Mouse (Mus musculus) liver, embryonic 12.5 days (tissue): Measurements from ENCODE around the gene S100a13. TPM values are rescaled to one million over a fixed set of nuclear protein-coding genes. Genes with fewer than 3 reads are reported as not detected.

Experiments used
- ATAC-seq: fragments of 200-750 bp; cut with Nextera tagmentation; 2 replicates; pipeline ENCODE4 v1.8.0; 2017; ENCODE audit warnings: moderate number of reproducible peaks, mild to moderate bottlenecking, moderate library complexity
- H3K27ac ChIP-seq: fragments of 300-500 bp; sonication (generic); 2 replicates; pipeline ENCODE4 v1.5.1; 2016; ENCODE audit warnings: mild to moderate bottlenecking
- H3K27me3 ChIP-seq: fragments of 300-500 bp; sonication (generic); replicated peaks from 2 replicates; pipeline ENCODE4 v1.6.1; 2016; ENCODE audit warnings: mild to moderate bottlenecking, moderate library complexity
- H3K36me3 ChIP-seq: fragments of 300-500 bp; sonication (generic); 2 replicates; pipeline ENCODE4 v1.6.1; 2016; ENCODE audit warnings: mild to moderate bottlenecking, moderate library complexity
- H3K4me1 ChIP-seq: fragments of 300-500 bp; sonication (generic); 2 replicates; pipeline ENCODE4 v1.6.1; 2016
- H3K4me2 ChIP-seq: fragments of 300-500 bp; sonication (generic); 2 replicates; pipeline ENCODE4 v1.6.1; 2016; ENCODE audit warnings: mild to moderate bottlenecking, moderate library complexity
- H3K4me3 ChIP-seq: fragments of 300-500 bp; sonication (generic); 2 replicates; pipeline ENCODE4 v1.5.1; 2016; ENCODE audit warnings: mild to moderate bottlenecking, moderate library complexity
- H3K9ac ChIP-seq: fragments of 300-500 bp; sonication (generic); 2 replicates; pipeline ENCODE4 v1.6.1; 2016; ENCODE audit warnings: mild to moderate bottlenecking, moderate library complexity
- H3K9me3 ChIP-seq: fragments of 300-500 bp; sonication (generic); replicated peaks from 2 replicates; pipeline ENCODE4 v1.6.1; 2016; ENCODE audit warnings: mild to moderate bottlenecking, moderate library complexity
- WGBS: fragments of 180-500 bp; shearing (Covaris S2); methylation state at CpG from one replicate; pipeline ENCODE4 v1.1.7; 2016; ENCODE audit not compliant: insufficient replicate concordance; 5-methylcytosine and 5-hydroxymethylcytosine counted together
- polyA plus RNA-seq: library from polyadenylated mRNA; unstranded; fragments of >200 nt; fragmentation: Nextera tagmentation; extraction: Ambion mirVana; gene quantifications from 2 replicates; pipeline ENCODE4 v1.2.1, GENCODE M21; 2016

The S100a13 gene
- polyA plus RNA-seq, 1 experiment from 2014 or later = 20.4 TPM

- H3K9me3 ChIP-seq = no peaks in the 10 kb centered on the region
- peak overlapping the region; percentile 84 for H3K4me2 ChIP-seq
- peaks cover 44% of the 10 kb centered on the region for H3K4me1 ChIP-seq
- WGBS = 12% methylated on average over 2 of the region's 2 CpGs
- H3K36me3 ChIP-seq = peaks cover 36% of the 10 kb centered on the region
- peak overlapping the region; percentile 75 for H3K27ac ChIP-seq
- H3K9ac ChIP-seq = peak overlapping the region; percentile 44; the same call in 1 of the 2 replicates
- ATAC-seq = no peak
- H3K4me3 ChIP-seq = peak overlapping the region; percentile 97
- H3K27me3 ChIP-seq = peaks cover 23% of the 10 kb centered on the region
These were observed 4.5 kb upstream of the S100a13 start for GRCm38 (mm10) chr3:90509747-90510123.

- H3K27me3 ChIP-seq = peaks cover 23% of the 10 kb centered on the region
- H3K4me2 ChIP-seq = no peak overlapping the region
These were observed 2.0 kb upstream of the S100a13 start for GRCm38 (mm10) chr3:90512276-90512675.

GRCm38 (mm10) chr3:90512948-90513642 lies 1.1 kb upstream of the S100a13 start:
- 64% methylated on average over 9 of the region's 9 CpGs for WGBS

More at GRCm38 (mm10) chr3:90512276-90512675, 2.0 kb upstream of the S100a13 start:
- H3K4me1 ChIP-seq = peaks cover 45% of the 10 kb centered on the region
- H3K27ac ChIP-seq = no peak overlapping the region
- 73% methylated on average over 5 of the region's 5 CpGs for WGBS
- H3K4me3 ChIP-seq = no peak overlapping the region
- H3K36me3 ChIP-seq = peaks cover 10% of the 10 kb centered on the region
- no peak for ATAC-seq
- H3K9me3 ChIP-seq = no peaks in the 10 kb centered on the region
- no peak overlapping the region; the same call in 1 of the 2 replicates for H3K9ac ChIP-seq

DNA sequence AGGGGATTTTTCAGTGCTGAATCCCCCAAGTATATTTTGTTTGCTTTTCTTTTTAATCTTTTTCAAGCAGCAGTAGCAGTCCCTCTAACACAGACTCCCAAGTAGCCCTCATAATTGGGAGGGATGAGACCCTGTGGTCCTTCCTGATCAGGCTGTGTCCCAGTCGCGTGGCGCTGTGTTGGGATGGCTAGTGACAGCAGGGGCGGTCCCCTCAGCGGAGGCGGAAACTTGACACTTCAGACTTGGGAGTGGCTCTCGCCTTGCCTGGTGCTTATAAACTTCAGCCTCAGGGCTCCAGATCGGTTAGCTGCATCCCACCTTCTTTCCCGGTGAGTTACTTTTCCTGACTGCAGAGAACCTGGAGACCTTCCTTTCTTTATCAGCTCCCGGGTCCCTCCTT lies 456 bp downstream of the S100a13 start:
- H3K4me2 ChIP-seq = peak overlapping the region; percentile 95
- H3K4me3 ChIP-seq = peak overlapping the region; percentile 61
- peaks cover 23% of the 10 kb centered on the region for H3K27me3 ChIP-seq
- peak; percentile 86 for ATAC-seq
- H3K4me1 ChIP-seq = peaks cover 32% of the 10 kb centered on the region
- H3K9ac ChIP-seq = peak overlapping the region; percentile 68
- H3K36me3 ChIP-seq = peaks cover 5% of the 10 kb centered on the region; the same call in 1 of the 2 replicates
- 0% methylated on average over 10 of the region's 10 CpGs for WGBS
- H3K27ac ChIP-seq = peak overlapping the region; percentile 17; the same call in 1 of the 2 replicates
- H3K9me3 ChIP-seq = no peaks in the 10 kb centered on the region

More at GRCm38 (mm10) chr3:90512948-90513642, 1.1 kb upstream of the S100a13 start:
- no peak for ATAC-seq
- Histone ChIP-seq H3K4me2 (peak overlapping the region; percentile 95; the same call in 1 of the 2 replicates), H3K27me3 (peaks cover 23% of the 10 kb centered on the region), H3K9ac (no peak overlapping the region), H3K4me3 (no peak overlapping the region), H3K9me3 (no peaks in the 10 kb centered on the region), H3K27ac (no peak overlapping the region), H3K4me1 (peaks cover 37% of the 10 kb centered on the region), H3K36me3 (peaks cover 5% of the 10 kb centered on the region; the same call in 1 of the 2 replicates)

DNA sequence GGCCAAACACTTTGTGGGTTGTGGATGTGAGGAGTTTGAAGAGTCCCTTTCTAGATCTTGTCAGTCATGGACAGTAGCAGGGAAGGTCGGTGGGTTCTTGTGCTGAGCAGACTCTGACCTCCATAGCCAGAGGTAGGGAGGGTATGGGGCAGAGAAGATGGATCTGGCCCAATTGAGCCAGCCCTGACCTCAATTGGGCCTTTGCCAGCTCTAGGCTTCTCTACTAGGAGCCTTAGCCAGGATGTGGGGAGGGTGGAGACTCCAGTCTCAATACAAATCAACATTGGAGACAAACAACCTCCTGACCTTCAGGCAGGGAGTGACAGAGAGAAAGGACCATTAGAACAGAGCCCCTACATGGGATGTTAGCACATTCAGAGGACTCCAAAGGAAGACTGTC lies 1.0 kb downstream of the S100a13 start:
- Histone ChIP-seq H3K4me1 (peaks cover 27% of the 10 kb centered on the region), H3K9ac (peak overlapping the region; percentile 68), H3K9me3 (no peaks in the 10 kb centered on the region), H3K27ac (no peak overlapping the region), H3K4me2 (peak overlapping the region; percentile 95), H3K27me3 (peaks cover 23% of the 10 kb centered on the region), H3K4me3 (peak overlapping the region; percentile 61), H3K36me3 (peaks cover 5% of the 10 kb centered on the region; the same call in 1 of the 2 replicates)
- ATAC-seq = peak; percentile 14; the same call in 1 of the 2 replicates
- WGBS = 46% methylated on average over 1 of the region's 1 CpGs

DNA sequence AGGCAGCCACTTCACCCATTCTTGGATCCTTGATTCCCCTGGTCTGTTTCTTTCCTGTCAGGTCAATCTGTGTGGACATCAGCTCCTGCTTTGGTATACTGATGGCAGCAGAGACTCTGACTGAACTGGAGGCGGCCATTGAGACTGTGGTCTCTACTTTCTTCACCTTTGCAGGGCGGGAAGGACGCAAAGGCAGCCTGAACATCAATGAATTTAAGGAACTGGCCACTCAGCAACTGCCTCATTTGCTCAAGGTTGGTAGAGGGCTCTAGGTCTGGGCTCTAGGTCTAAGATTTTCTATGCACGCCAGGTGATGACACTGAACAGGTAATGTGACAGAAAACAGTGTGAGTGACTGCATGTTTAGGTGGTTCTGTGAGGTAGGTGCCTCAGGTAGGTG lies 1.6 kb downstream of the S100a13 start:
- Histone ChIP-seq H3K9me3 (no peaks in the 10 kb centered on the region), H3K4me1 (peaks cover 26% of the 10 kb centered on the region), H3K36me3 (peaks cover 2% of the 10 kb centered on the region; the same call in 1 of the 2 replicates), H3K4me2 (peak overlapping the region; percentile 95; the same call in 1 of the 2 replicates), H3K27ac (no peak overlapping the region), H3K9ac (no peak overlapping the region), H3K4me3 (no peak overlapping the region), H3K27me3 (peaks cover 23% of the 10 kb centered on the region)
- 80% methylated on average over 4 of the region's 4 CpGs for WGBS
- no peak for ATAC-seq

DNA sequence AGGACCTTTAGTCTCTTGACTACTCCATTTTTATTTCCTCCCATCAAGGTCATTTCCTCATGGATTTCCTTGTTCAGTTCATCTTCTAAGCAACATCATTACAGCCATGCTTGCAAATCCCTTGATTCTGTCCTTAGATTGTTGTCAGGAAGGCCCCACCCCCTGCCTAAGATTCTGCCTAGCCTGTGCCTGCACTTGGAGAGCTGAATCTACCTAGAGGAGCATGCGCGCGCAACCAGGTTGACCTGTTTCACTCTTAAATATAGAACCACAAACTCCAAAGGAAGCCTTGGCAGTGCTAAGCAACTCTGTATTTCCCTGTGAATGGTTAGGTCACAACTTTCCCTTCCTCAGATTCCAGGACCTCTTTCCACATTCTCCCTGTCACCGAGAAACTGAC lies 3.5 kb downstream of the S100a13 start:
- Histone ChIP-seq H3K27me3 (peaks cover 13% of the 10 kb centered on the region), H3K9me3 (no peaks in the 10 kb centered on the region), H3K4me3 (no peak overlapping the region), H3K4me2 (no peak overlapping the region), H3K27ac (no peak overlapping the region), H3K36me3 (no peaks in the 10 kb centered on the region), H3K4me1 (peaks cover 26% of the 10 kb centered on the region), H3K9ac (no peak overlapping the region)
- ATAC-seq = no peak
- WGBS = 75% methylated on average over 4 of the region's 4 CpGs

- Histone ChIP-seq H3K4me3 (no peak overlapping the region), H3K9ac (no peak overlapping the region), H3K4me2 (no peak overlapping the region), H3K27ac (no peak overlapping the region), H3K4me1 (no peaks in the 10 kb centered on the region), H3K27me3 (no peaks in the 10 kb centered on the region), H3K9me3 (no peaks in the 10 kb centered on the region), H3K36me3 (peaks cover 3% of the 10 kb centered on the region; the same call in 1 of the 2 replicates)
- 55% methylated on average over 4 of the region's 4 CpGs for WGBS
- no peak for ATAC-seq
These were observed 11.2 kb downstream of the S100a13 start for GRCm38 (mm10) chr3:90525421-90525820.

DNA sequence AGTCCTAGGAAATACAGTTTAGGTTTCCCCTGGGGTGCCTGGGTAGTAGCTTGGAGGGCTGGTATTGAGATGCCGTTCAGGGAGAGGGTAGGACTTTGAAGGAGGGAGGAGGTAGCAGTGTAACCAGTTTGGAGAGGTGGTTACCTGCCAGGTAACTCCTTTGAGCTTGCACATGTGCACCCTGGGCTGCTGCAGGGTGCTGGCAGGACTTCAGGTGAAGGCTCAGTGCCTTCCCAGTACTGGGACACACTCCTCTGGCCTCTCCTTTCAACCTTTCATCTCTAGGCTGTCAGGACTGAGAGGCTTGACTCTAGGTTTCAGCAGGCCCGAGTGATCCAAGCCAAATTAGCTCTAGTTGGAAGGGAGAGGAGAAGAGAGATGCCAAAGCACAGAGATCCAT lies 11.8 kb downstream of the S100a13 start:
- Histone ChIP-seq H3K36me3 (peaks cover 3% of the 10 kb centered on the region; the same call in 1 of the 2 replicates), H3K4me1 (no peaks in the 10 kb centered on the region), H3K4me3 (no peak overlapping the region), H3K4me2 (no peak overlapping the region), H3K9ac (no peak overlapping the region), H3K27ac (no peak overlapping the region), H3K27me3 (no peaks in the 10 kb centered on the region), H3K9me3 (no peaks in the 10 kb centered on the region)
- no peak for ATAC-seq
- WGBS = 62% methylated on average over 2 of the region's 2 CpGs

- Histone ChIP-seq H3K9me3 (no peaks in the 10 kb centered on the region), H3K27me3 (no peaks in the 10 kb centered on the region), H3K4me2 (no peak within 1 kb of the TSS), H3K4me1 (no peaks in the 10 kb centered on the region), H3K27ac (no peak within 1 kb of the TSS), H3K36me3 (peaks cover 3% of the 10 kb centered on the region; the same call in 1 of the 2 replicates), H3K9ac (no peak within 1 kb of the TSS), H3K4me3 (no peak within 1 kb of the TSS)
- peak; percentile 49; the same call in 1 of the 2 replicates for ATAC-seq
- WGBS = 52% methylated on average over 5 of the region's 5 CpGs
These were observed 12.3 kb downstream of the S100a13 start, which contains the start of gene S100a14 for GRCm38 (mm10) chr3:90526580-90526979. Gene S100a14, plus strand, starts transcription at chr3:90526856.

DNA sequence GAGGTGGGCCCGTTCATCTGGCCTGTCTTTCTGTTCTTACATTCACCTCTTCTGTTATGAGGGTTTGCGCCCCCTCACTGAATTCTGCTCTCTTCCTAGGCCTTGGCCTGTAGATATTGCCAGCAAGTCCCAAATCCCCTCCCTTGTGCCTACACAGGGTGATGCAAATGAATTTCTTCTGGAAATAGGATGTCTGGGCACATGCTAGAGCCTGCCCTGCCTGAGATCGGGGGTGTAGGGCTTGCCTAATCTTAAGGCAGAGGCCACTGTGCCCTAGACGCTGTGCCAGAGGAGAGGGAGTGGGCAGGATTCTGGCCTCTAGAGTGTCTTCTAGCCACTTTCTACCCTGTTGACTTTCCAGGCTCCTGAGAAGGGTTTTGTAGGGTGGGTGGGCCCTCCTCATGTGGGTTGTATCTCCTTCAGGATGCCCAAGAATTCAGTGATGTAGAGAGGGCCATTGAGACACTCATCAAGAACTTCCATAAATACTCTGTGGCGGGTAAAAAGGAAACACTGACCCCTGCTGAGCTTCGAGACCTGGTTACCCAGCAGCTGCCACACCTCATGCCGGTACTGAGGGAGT lies 13.1 kb downstream of the S100a13 start:
- 76% methylated on average over 7 of the region's 7 CpGs for WGBS
- Histone ChIP-seq H3K9ac (no peak overlapping the region), H3K4me1 (no peaks in the 10 kb centered on the region), H3K27me3 (no peaks in the 10 kb centered on the region), H3K4me2 (no peak overlapping the region), H3K36me3 (peaks cover 3% of the 10 kb centered on the region; the same call in 1 of the 2 replicates), H3K27ac (no peak overlapping the region), H3K9me3 (no peaks in the 10 kb centered on the region), H3K4me3 (no peak overlapping the region)
- no peak for ATAC-seq

DNA sequence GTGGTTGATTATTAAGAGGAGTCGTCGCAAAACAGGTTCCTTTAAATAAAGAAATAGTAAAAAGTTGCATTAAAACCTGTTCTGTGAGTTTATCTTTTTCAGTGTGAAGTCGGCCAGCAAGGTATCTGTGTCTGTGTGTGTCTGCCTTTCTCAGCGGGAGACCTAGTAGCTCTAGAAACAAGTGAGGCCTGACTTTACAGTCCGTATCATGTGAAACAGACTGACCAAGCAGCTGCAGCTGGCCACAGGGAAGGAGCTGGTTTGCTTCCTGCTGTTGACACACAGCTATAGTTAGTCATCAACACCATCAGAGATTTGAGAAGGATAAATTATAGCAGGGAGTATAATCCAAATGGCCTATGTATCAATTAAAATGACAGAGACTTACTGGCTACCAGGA lies 17.5 kb downstream of the S100a13 start:
- Histone ChIP-seq H3K9me3 (no peaks in the 10 kb centered on the region), H3K36me3 (no peaks in the 10 kb centered on the region), H3K27me3 (peaks cover 2% of the 10 kb centered on the region; the same call in 1 of the 2 replicates), H3K4me2 (no peak overlapping the region), H3K27ac (no peak overlapping the region), H3K4me1 (no peaks in the 10 kb centered on the region), H3K4me3 (no peak overlapping the region), H3K9ac (no peak overlapping the region)
- ATAC-seq = no peak
- WGBS = 59% methylated on average over 5 of the region's 5 CpGs
